Mouse (Mus musculus): ENCODE measurements around the gene Pitpnm3.

Gene Pitpnm3

GRCm38 (mm10) chr11:72022827-72023226, 112.8 kb downstream of the Pitpnm3 start:
- ATAC-seq (ENCODE audit: low TSS enrichment), result no peak

GRCm38 (mm10) chr11:72021015-72021414, 114.6 kb downstream of the Pitpnm3 start:
- ATAC-seq (ENCODE audit: low TSS enrichment), result no peak

GRCm38 (mm10) chr11:72017253-72017601, 118.4 kb downstream of the Pitpnm3 start:
- ATAC-seq (ENCODE audit: low TSS enrichment), result no peak

- no peak for ATAC-seq (ENCODE audit: low TSS enrichment)
Observed at GRCm38 (mm10) chr11:72016518-72017252, 118.9 kb downstream of the Pitpnm3 start.

- no peak for ATAC-seq (ENCODE audit: low TSS enrichment)
Observed at GRCm38 (mm10) chr11:72014674-72015073, 120.9 kb downstream of the Pitpnm3 start.

GRCm38 (mm10) chr11:72011955-72012354, 123.6 kb downstream of the Pitpnm3 start:
- ATAC-seq (ENCODE audit: low TSS enrichment), result no peak

- ATAC-seq (ENCODE audit: low TSS enrichment), result peak; percentile 57; the same call in 1 of the 2 replicates
Observed at GRCm38 (mm10) chr11:72010940-72011722, 124.4 kb downstream of the Pitpnm3 start.

- ATAC-seq (ENCODE audit: low TSS enrichment), result no peak
Observed at GRCm38 (mm10) chr11:72010367-72010766, 125.2 kb downstream of the Pitpnm3 start.

- ATAC-seq (ENCODE audit: low TSS enrichment), result no peak
Observed at GRCm38 (mm10) chr11:72005547-72005946, 130.0 kb downstream of the Pitpnm3 start.

GRCm38 (mm10) chr11:72003171-72003570, 132.4 kb downstream of the Pitpnm3 start:
- ATAC-seq (ENCODE audit: low TSS enrichment), result no peak

GRCm38 (mm10) chr11:72002138-72002853, 133.3 kb downstream of the Pitpnm3 start:
- no peak for ATAC-seq (ENCODE audit: low TSS enrichment)

GRCm38 (mm10) chr11:72000194-72000593, 135.4 kb downstream of the Pitpnm3 start:
- no peak for ATAC-seq (ENCODE audit: low TSS enrichment)

Data from frontal cortex, adult (tissue).